Mouse (Mus musculus) embryonic fibroblast, embryonic 13.5 days (primary cell): ENCODE data around the gene Timm22.

Source experiments
- CTCF ChIP-seq: IDR thresholded peaks from 2 replicates; pipeline ENCODE4 v1.5.1; 2011; ENCODE audit warnings: mild to moderate bottlenecking, control low read depth, low read length, moderate library complexity, borderline replicate concordance; ENCODE audit not compliant: insufficient read depth
- POLR2A ChIP-seq: IDR thresholded peaks from 2 replicates; pipeline ENCODE4 v1.6.1; 2011; ENCODE audit warnings: low read depth, mild to moderate bottlenecking, control low read depth, low read length, moderate library complexity

GRCm38 (mm10) chr11:76358628-76359320 is 48.0 kb upstream of the Timm22 start:
- TF ChIP-seq CTCF (no peak), POLR2A (no peak)
